Mouse (Mus musculus): Measurements from ENCODE around the gene Neurl4. TPM values are rescaled to one million over a fixed set of nuclear protein-coding genes. Genes with fewer than 3 reads are reported as not detected.

Neurl4 gene
- polyA plus RNA-seq, 1 experiment: 58.1 TPM

DNA sequence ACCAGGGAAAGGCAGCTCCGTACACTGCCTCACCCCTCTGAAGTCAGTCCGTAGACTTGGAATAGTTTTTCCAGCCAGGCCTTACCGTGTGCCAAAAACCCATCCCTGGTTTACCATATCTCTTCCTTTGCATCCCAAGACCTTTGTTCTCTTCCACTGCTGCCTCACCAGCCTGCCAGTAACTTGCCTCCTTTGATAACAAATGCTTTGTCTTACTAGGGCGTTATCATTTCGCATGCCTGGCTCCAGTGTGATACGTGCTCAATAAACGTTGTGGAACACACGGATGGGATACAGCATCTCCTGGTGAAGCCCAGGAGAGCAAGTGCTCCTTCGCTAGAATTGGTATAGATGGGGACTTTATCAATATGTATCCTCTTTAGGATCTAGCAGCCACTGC, 33.5 kb upstream of the Neurl4 start:
- no peak for TF ChIP-seq CTCF (IDR thresholded peaks at IDR 0.05; ENCODE audit: insufficient read depth, low read length)
- TF ChIP-seq POLR2A (IDR thresholded peaks at IDR 0.05; ENCODE audit: borderline replicate concordance, extremely low read depth, low read depth, low read length): no peak
- DNase-seq: no peak
- 47% methylated on average over 9 of the region's 9 CpGs for WGBS
- Histone ChIP-seq H3K4me1 (ENCODE audit: control insufficient read depth, insufficient read depth, low read length) (no peaks in the 10 kb centered on the region; the same call in 1 of the 2 replicates), H3K4me3 (replicated peaks; ENCODE audit: extremely low read depth, low read depth, low read length) (no peak overlapping the region)

DNA sequence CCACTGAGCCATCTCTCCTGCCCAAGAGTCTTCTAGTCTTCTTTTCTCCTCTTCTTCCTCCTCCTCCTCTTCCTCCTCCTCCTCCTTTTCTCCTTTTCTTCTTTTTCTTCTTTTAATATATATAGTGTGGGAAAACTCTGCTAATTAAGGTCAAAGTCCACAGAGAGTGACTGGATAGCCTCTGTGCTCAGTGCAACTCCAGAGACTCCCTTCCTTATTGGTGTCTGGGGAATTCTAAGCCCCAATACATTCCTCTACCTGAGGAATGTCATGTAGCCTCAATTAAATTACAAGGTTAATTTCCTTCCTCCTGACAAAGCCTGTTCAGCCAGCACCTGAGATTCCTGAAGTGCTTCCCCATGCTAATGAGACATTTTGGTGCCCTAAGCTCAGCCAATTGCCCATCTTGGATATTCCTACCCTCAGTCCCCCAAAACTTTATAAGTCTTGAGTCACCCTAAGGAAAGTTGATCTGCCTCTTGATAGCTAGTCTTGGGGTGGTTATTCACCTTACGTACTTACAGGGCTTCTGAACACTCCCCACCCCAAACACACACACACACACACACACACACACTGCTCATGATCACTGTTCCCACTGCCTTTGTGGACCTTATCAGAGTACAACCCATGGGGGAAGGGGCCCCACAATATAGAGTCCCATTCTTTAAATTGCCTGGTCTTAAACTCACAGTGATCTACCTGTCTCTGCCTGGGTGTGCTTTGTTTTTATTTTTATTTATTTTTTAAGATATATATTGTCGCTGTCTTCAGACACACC, 30.4 kb upstream of the Neurl4 start:
- no peak overlapping the region for H3K4me3 ChIP-seq (replicated peaks; ENCODE audit: extremely low read depth, low read depth, low read length)
- WGBS: 89% methylated on average over 2 of the region's 2 CpGs

DNA sequence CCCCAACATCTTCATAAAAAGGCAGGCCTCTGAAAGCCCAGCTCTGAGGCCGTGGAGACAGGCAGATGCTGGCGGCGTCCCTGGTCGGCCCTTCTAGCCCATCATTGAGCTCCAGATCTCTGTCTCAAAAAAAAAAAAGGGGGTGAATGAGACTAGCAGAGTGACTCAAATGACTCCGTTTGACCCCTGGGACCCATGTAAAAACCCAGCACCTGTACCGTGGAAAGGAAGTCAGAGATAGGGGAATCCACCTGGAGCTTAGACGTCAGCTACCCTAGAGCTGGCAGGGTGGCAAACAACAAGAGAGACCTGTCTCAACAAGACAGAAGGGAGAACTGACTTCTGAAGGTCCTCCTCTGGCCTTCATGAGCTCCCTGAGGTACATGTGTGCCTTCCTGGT, 29.1 kb upstream of the Neurl4 start:
- 89% methylated on average over 7 of the region's 7 CpGs for WGBS
- DNase-seq: no peak
- TF ChIP-seq POLR2A (IDR thresholded peaks at IDR 0.05; ENCODE audit: borderline replicate concordance, extremely low read depth, low read depth, low read length) (no peak), CTCF (IDR thresholded peaks at IDR 0.05; ENCODE audit: insufficient read depth, low read length) (no peak)
- Histone ChIP-seq H3K4me1 (ENCODE audit: control insufficient read depth, insufficient read depth, low read length) (peaks cover 4% of the 10 kb centered on the region), H3K4me3 (replicated peaks; ENCODE audit: extremely low read depth, low read depth, low read length) (no peak overlapping the region)

More for the DNA sequence above, 30.4 kb upstream of the Neurl4 start:
- TF ChIP-seq CTCF (IDR thresholded peaks at IDR 0.05; ENCODE audit: insufficient read depth, low read length) (no peak), POLR2A (IDR thresholded peaks at IDR 0.05; ENCODE audit: borderline replicate concordance, extremely low read depth, low read depth, low read length) (no peak)
- DNase-seq: no peak
- no peaks in the 10 kb centered on the region for H3K4me1 ChIP-seq (ENCODE audit: control insufficient read depth, insufficient read depth, low read length)

DNA sequence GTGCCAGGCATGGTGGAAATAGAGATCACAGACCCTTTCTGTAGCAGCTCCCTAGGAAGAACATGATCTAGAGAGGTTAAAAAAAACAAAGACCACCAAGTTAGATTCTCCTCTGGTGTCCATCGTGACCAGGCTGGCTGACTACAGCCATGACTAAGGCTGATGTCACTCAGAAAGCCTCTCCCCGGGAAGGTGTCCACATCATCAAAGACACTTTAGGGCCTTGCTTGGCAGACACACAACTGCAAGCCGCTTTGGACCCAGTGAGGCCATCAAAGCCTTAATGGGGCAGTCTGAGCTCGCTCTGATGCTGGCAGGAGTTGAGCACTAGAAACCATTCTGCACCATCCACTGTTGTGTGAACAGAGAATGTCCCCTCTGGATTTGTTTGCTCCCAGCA, 28.4 kb upstream of the Neurl4 start:
- WGBS: 70% methylated on average over 4 of the region's 4 CpGs
- TF ChIP-seq CTCF (IDR thresholded peaks at IDR 0.05; ENCODE audit: insufficient read depth, low read length): no peak
- TF ChIP-seq POLR2A (IDR thresholded peaks at IDR 0.05; ENCODE audit: borderline replicate concordance, extremely low read depth, low read depth, low read length): no peak
- H3K4me1 ChIP-seq (ENCODE audit: control insufficient read depth, insufficient read depth, low read length): peaks cover 4% of the 10 kb centered on the region
- no peak overlapping the region for H3K4me3 ChIP-seq (replicated peaks; ENCODE audit: extremely low read depth, low read depth, low read length)
- no peak for DNase-seq

DNA sequence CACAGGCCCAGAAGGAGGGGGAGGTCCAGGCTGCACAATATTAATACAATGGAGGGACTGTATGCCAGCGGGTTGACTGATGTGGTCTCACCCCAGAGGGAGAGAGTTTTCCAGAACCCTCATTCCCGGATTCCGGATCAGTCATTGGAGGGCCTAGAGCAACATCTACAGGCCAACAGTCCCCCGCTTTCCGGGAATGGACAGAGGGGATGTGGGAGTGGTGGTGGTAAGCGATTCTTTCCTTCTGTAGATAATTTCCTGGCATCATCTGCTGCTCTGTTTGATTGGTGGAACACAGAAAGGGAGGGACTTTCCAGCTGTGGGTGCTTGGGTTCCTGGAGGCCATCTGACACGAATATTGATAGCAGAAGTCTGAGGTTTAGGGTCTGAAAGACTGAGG, 24.7 kb upstream of the Neurl4 start:
- H3K4me1 ChIP-seq (ENCODE audit: control insufficient read depth, insufficient read depth, low read length): peaks cover 11% of the 10 kb centered on the region
- peak; percentile 45 for DNase-seq
- TF ChIP-seq CTCF (IDR thresholded peaks at IDR 0.05; ENCODE audit: insufficient read depth, low read length): 0 out of 2 replicates have a peak, but pooled peaks have one; percentile 18
- peak; percentile 54; the same call in 1 of the 2 replicates for TF ChIP-seq POLR2A (IDR thresholded peaks at IDR 0.05; ENCODE audit: borderline replicate concordance, extremely low read depth, low read depth, low read length)
- WGBS: 11% methylated on average over 7 of the region's 7 CpGs
- no peak overlapping the region for H3K4me3 ChIP-seq (replicated peaks; ENCODE audit: extremely low read depth, low read depth, low read length)

DNA sequence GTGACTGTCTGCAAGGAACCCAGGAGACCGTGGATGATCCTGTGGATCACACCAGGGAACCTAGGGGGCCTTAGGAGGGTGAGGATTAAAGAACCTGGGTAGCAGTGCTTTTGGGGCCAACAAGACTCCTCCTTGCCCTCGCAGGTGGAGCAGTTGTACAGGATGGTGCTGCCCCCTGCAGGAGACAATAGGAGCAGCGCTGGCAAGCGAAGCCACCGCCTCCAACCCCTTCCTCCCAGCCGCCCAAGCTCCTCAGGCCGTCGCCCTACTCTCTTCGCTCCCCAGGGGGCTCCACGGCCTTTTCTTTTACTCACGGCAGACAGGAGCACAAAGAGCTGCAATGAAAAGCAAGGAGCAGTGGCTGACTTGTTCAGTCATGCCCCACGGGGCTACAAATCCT, 24.0 kb upstream of the Neurl4 start:
- 3% methylated on average over 12 of the region's 12 CpGs for WGBS
- peak; percentile 49; the same call in 1 of the 2 replicates for TF ChIP-seq POLR2A (IDR thresholded peaks at IDR 0.05; ENCODE audit: borderline replicate concordance, extremely low read depth, low read depth, low read length)
- TF ChIP-seq CTCF (IDR thresholded peaks at IDR 0.05; ENCODE audit: insufficient read depth, low read length): peak; percentile 77
- DNase-seq: peak; percentile 87
- H3K4me3 ChIP-seq (replicated peaks; ENCODE audit: extremely low read depth, low read depth, low read length): peak overlapping the region; percentile 11
- H3K4me1 ChIP-seq (ENCODE audit: control insufficient read depth, insufficient read depth, low read length): peaks cover 14% of the 10 kb centered on the region

DNA sequence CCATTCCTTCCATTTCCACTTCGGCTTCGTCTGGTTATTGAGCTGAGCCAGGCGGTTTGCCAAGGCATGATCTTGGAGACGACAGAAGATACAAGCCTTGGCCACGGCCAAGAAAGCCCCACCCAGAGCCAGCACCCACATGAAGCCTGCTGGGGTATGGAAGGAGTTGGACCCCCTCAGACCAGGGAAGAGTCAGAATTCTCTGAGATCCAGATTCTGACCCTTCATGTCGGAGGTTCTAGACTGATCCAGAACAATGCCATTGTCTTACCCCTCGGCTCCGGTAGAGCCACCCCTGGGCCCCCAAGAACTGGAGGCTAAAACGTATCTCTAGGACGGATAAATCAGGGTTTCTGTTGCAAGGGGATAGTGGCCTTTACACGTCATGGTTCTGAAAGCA, 23.0 kb upstream of the Neurl4 start, which contains the start of gene Tmem95:
TSS of gene Tmem95 (minus strand) at position 141 of the 400 bp plus-strand sequence.
- no peak for DNase-seq
- 67% methylated on average over 11 of the region's 11 CpGs for WGBS
- Histone ChIP-seq H3K4me3 (replicated peaks; ENCODE audit: extremely low read depth, low read depth, low read length) (peak within 1 kb of the TSS; percentile 11), H3K4me1 (ENCODE audit: control insufficient read depth, insufficient read depth, low read length) (peaks cover 14% of the 10 kb centered on the region)
- TF ChIP-seq CTCF (IDR thresholded peaks at IDR 0.05; ENCODE audit: insufficient read depth, low read length): no peak
- TF ChIP-seq POLR2A (IDR thresholded peaks at IDR 0.05; ENCODE audit: borderline replicate concordance, extremely low read depth, low read depth, low read length): no peak

DNA sequence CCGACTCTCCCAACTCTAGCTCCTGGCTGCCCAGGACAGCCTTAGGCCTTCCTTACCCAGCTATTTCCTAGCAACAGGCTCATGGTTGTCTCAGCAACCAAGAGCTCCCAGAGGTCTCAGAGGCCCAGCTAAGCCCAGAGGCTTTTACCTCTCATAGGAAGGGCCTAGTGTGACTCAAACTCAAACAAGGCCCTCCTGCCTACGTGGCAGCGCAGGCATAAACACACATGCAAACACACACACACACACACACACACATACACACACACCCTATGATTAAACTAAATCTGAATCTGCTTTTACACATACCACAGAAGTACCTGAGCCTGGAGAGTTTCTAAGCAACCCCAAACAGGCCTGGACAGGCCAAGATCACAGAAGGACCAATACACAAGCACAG, 22.5 kb upstream of the Neurl4 start:
- H3K4me1 ChIP-seq (ENCODE audit: control insufficient read depth, insufficient read depth, low read length): peaks cover 14% of the 10 kb centered on the region
- DNase-seq: no peak
- H3K4me3 ChIP-seq (replicated peaks; ENCODE audit: extremely low read depth, low read depth, low read length): no peak overlapping the region
- TF ChIP-seq POLR2A (IDR thresholded peaks at IDR 0.05; ENCODE audit: borderline replicate concordance, extremely low read depth, low read depth, low read length): no peak
- TF ChIP-seq CTCF (IDR thresholded peaks at IDR 0.05; ENCODE audit: insufficient read depth, low read length): no peak
- 53% methylated on average over 3 of the region's 3 CpGs for WGBS

DNA sequence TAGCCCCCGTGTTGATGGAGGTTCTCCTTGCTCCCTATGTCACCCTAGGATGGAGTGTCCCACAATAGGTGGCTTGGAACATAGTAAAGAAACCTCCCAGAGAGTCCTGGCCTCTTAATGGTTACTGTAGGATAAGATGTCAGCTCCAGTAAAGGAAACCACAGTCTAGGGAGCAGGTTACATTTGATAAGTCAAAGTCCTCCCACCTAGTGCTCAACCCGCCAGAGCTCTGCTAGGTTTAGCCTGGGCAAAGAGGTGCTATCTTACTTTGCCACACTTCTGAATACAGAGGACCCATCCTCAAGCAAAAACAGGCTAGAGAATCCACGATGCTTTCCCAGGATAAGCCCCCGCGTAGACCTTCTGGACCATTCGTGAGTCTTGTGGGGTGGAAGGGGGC, 21.9 kb upstream of the Neurl4 start:
- Histone ChIP-seq H3K4me1 (ENCODE audit: control insufficient read depth, insufficient read depth, low read length) (peaks cover 14% of the 10 kb centered on the region), H3K4me3 (replicated peaks; ENCODE audit: extremely low read depth, low read depth, low read length) (peak overlapping the region; percentile 25)
- TF ChIP-seq POLR2A (IDR thresholded peaks at IDR 0.05; ENCODE audit: borderline replicate concordance, extremely low read depth, low read depth, low read length): no peak
- WGBS: 79% methylated on average over 6 of the region's 6 CpGs
- no peak for DNase-seq

DNA sequence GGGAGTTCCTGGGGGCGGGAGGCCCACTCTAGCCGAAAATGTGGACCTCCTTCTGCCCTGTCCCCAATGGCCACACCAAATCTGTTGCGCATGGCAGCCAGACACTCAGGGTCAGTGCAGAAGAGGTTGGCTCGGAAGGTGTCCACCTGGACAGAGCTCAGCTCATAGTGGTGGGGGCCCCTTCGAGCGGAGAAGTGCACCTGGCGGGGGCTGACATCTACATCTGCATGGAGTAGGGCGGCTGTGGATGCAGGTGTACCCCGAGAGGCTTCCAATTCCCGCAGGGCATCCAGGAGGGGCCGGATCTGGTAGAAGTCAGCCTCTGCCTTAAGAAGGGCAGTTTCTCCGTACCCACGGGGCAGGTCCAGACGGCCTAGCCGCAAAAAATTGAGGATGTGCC, 21.2 kb upstream of the Neurl4 start:
- WGBS: 47% methylated on average over 15 of the region's 15 CpGs
- TF ChIP-seq CTCF (IDR thresholded peaks at IDR 0.05; ENCODE audit: insufficient read depth, low read length) (no peak), POLR2A (IDR thresholded peaks at IDR 0.05; ENCODE audit: borderline replicate concordance, extremely low read depth, low read depth, low read length) (no peak)
- peak; percentile 45 for DNase-seq
- Histone ChIP-seq H3K4me1 (ENCODE audit: control insufficient read depth, insufficient read depth, low read length) (peaks cover 17% of the 10 kb centered on the region), H3K4me3 (replicated peaks; ENCODE audit: extremely low read depth, low read depth, low read length) (peak overlapping the region; percentile 97)
